Comparison of ENCODE assay signal across 8 mouse cellular contexts in genomic region chr1:159390049-159390448, GRCm38 (mm10).
DNase-seq lines count a peak whose midpoint lies in the region; ATAC-seq and TF ChIP-seq lines count a peak whose summit lies in the region.

No protein-coding gene starts in this region.

- H3K4me2 ChIP-seq in liver, embryonic 13.5 days: no peak overlapping the region

- peak; percentile 85 for TF ChIP-seq CTCF in gastrocnemius, adult 2 months (IDR thresholded peaks at IDR 0.05)

- H3K9ac ChIP-seq in liver, embryonic 13.5 days: no peak overlapping the region

- WGBS in liver, embryonic 13.5 days (ENCODE audit: insufficient replicate concordance): 14% methylated on average over 14 of the region's 14 CpGs

- intact Hi-C loops in gastrocnemius, adult 2 months (cut with DNase I): no loop called here

- no peaks in the 10 kb centered on the region for H3K27me3 ChIP-seq in liver, embryonic 13.5 days

- H3K4me1 ChIP-seq in liver, embryonic 13.5 days (replicated peaks): no peaks in the 10 kb centered on the region

- no peaks in the 10 kb centered on the region for H3K36me3 ChIP-seq in liver, embryonic 13.5 days

- DNase-seq in 416B (ENCODE audit: low read depth): peak; percentile 63
- DNase-seq in NIH3T3 (ENCODE audit: low read depth): peak; percentile 63
- DNase-seq in cerebellum, adult 9-11 months: peak; percentile 56
- peak; percentile 74 for DNase-seq in gastrocnemius, adult 2 months
- DNase-seq in kidney, postnatal 14 days: peak; percentile 70
- DNase-seq in liver, embryonic 13.5 days: peak; percentile 20
- DNase-seq in ovary, postnatal 36 days (ENCODE audit: low spot score): peak; percentile 72
- peak; percentile 79 for DNase-seq in thymus, postnatal 14 days

- H3K9me3 ChIP-seq in liver, embryonic 13.5 days (replicated peaks): no peaks in the 10 kb centered on the region

- H3K27ac ChIP-seq in gastrocnemius, adult 2 months: no peak overlapping the region
- H3K27ac ChIP-seq in liver, embryonic 13.5 days: no peak overlapping the region

- no peak for ATAC-seq in liver, embryonic 13.5 days (ENCODE audit: low read depth)

- no peak overlapping the region for H3K4me3 ChIP-seq in gastrocnemius, adult 2 months
- H3K4me3 ChIP-seq in liver, embryonic 13.5 days (replicated peaks): no peak overlapping the region

Comparison
In these comparisons a context has a peak if more than half of its experiments do, and no peak if none do; other contexts are left out.
1. DNase-seq: peak in every context shown above with its lines; median percentile 79 in thymus, postnatal 14 days; 74 in gastrocnemius, adult 2 months; 72 in ovary, postnatal 36 days; 70 in kidney, postnatal 14 days; 63 in 416B; 63 in NIH3T3; 56 in cerebellum, adult 9-11 months; 20 in liver, embryonic 13.5 days.